Mouse (Mus musculus) adrenal gland, postnatal 14 days (tissue): ENCODE results near the gene Cygb. TPM values are rescaled to one million over a fixed set of nuclear protein-coding genes. Genes with fewer than 3 reads are reported as not detected.

Source experiments
- DNase-seq: peaks from one replicate; pipeline ENCODE4 v3.0.0; 2021; ENCODE audit warnings: mixed read lengths
- long read RNA-seq, 2 experiments: library from polyadenylated mRNA; stranded (forward); transcript quantifications; one replicate each; pipeline ENCODE4 v2.0.0; 2021
- total RNA-seq: library from RNA; stranded (reverse); gene quantifications from 2 replicates; pipeline ENCODE4 v1.2.3, GENCODE M21; 2021

The Cygb gene
- 30.9 and 35.0 TPM in 2 replicates for total RNA-seq
- long read RNA-seq, experiment 1, transcript Cygb-201 (4 exons, 2,331 nt): major isoform, 46 of 59 reads
- long read RNA-seq, experiment 1, partial matches to known transcripts: 4 of 59 reads
- long read RNA-seq, experiment 1, other reads (novel, unspliced or antisense): 9 of 59 reads
- long read RNA-seq, experiment 2, transcript Cygb-201 (4 exons, 2,331 nt): major isoform, 35 of 42 reads
- long read RNA-seq, experiment 2, partial matches to known transcripts: 0 of 42 reads
- long read RNA-seq, experiment 2, other reads (novel, unspliced or antisense): 7 of 42 reads

GRCm38 (mm10) chr11:116654255-116654821, at the start of gene Cygb:
TSS of gene Cygb (minus strand) at chr11:116654313.
- DNase-seq: peak; percentile 55

GRCm38 (mm10) chr11:116701377-116701841, 47.3 kb upstream of the Cygb start:
- DNase-seq: no peak

- no peak for DNase-seq
Observed at GRCm38 (mm10) chr11:116697521-116697920, 43.4 kb upstream of the Cygb start.

- DNase-seq: no peak
Observed at GRCm38 (mm10) chr11:116696426-116696825, 42.3 kb upstream of the Cygb start.

GRCm38 (mm10) chr11:116695194-116695880, 41.2 kb upstream of the Cygb start:
- peak; percentile 57 for DNase-seq

- peak; percentile 70 for DNase-seq
Observed at GRCm38 (mm10) chr11:116694250-116695193, 40.4 kb upstream of the Cygb start.

- no peak for DNase-seq
Observed at GRCm38 (mm10) chr11:116693899-116694249, 39.8 kb upstream of the Cygb start.

- no peak for DNase-seq
Observed at GRCm38 (mm10) chr11:116690701-116691575, 36.8 kb upstream of the Cygb start.

- no peak for DNase-seq
Observed at GRCm38 (mm10) chr11:116689622-116690021, 35.5 kb upstream of the Cygb start.

GRCm38 (mm10) chr11:116687897-116688296, 33.8 kb upstream of the Cygb start:
- DNase-seq: no peak

- DNase-seq: no peak
Observed at GRCm38 (mm10) chr11:116685729-116686128, 31.6 kb upstream of the Cygb start.

- DNase-seq: no peak
Observed at GRCm38 (mm10) chr11:116683777-116684176, 29.7 kb upstream of the Cygb start.

- DNase-seq: peak; percentile 46
Observed at GRCm38 (mm10) chr11:116682501-116683144, 28.5 kb upstream of the Cygb start.

- DNase-seq: peak; percentile 11
Observed at GRCm38 (mm10) chr11:116681147-116681546, 27.0 kb upstream of the Cygb start.

- no peak for DNase-seq
Observed at GRCm38 (mm10) chr11:116680321-116681091, 26.4 kb upstream of the Cygb start.

GRCm38 (mm10) chr11:116679148-116679547, 25.0 kb upstream of the Cygb start:
- DNase-seq: no peak

- no peak for DNase-seq
Observed at GRCm38 (mm10) chr11:116677711-116678441, 23.8 kb upstream of the Cygb start.

- DNase-seq: no peak
Observed at GRCm38 (mm10) chr11:116676175-116676976, 22.3 kb upstream of the Cygb start.
